7 mouse cellular contexts compared by ENCODE assay signal in genomic region chr17:15066066-15066465, GRCm38 (mm10). TPM values are rescaled to one million over a fixed set of nuclear protein-coding genes. Genes with fewer than 3 reads are reported as not detected.
DNase-seq lines count a peak whose midpoint lies in the region; ATAC-seq lines count a peak whose summit lies in the region.

No protein-coding gene starts in this region.

- no peak overlapping the region for H3K4me3 ChIP-seq in lung, embryonic 15.5 days
- no peak overlapping the region for H3K4me3 ChIP-seq in embryonic facial prominence, embryonic 14.5 days (ENCODE audit: low read depth, low read length)
- H3K4me3 ChIP-seq in intestine, embryonic 16.5 days (ENCODE audit: low read length) = no peak overlapping the region

- H3K4me2 ChIP-seq in lung, embryonic 15.5 days = peak overlapping the region; percentile 25; the same call in 1 of the 2 replicates
- H3K4me2 ChIP-seq in embryonic facial prominence, embryonic 14.5 days (ENCODE audit: low read depth, low read length) = 0 out of 2 replicates have a peak overlapping the region, but pooled peaks have one; percentile 25
- H3K4me2 ChIP-seq in intestine, embryonic 16.5 days (ENCODE audit: low read depth, low read length) = 0 out of 2 replicates have a peak overlapping the region, but pooled peaks have one; percentile 27

- H3K27ac ChIP-seq in lung, embryonic 15.5 days = no peak overlapping the region
- no peak overlapping the region for H3K27ac ChIP-seq in embryonic facial prominence, embryonic 14.5 days (replicated peaks; ENCODE audit: low read depth, low read length)
- no peak overlapping the region for H3K27ac ChIP-seq in intestine, embryonic 16.5 days (ENCODE audit: low read length)

- no peaks in the 10 kb centered on the region for H3K27me3 ChIP-seq in lung, embryonic 15.5 days
- H3K27me3 ChIP-seq in embryonic facial prominence, embryonic 14.5 days (replicated peaks; ENCODE audit: control insufficient read depth, insufficient read depth, low read length) = no peaks in the 10 kb centered on the region
- H3K27me3 ChIP-seq in intestine, embryonic 16.5 days (replicated peaks; ENCODE audit: control insufficient read depth, insufficient read depth, low read length) = no peaks in the 10 kb centered on the region

- H3K36me3 ChIP-seq in lung, embryonic 15.5 days = peaks cover 10% of the 10 kb centered on the region; the same call in 1 of the 2 replicates
- H3K36me3 ChIP-seq in embryonic facial prominence, embryonic 14.5 days (ENCODE audit: control insufficient read depth, insufficient read depth, low read length) = peaks cover 18% of the 10 kb centered on the region; the same call in 1 of the 2 replicates
- no peaks in the 10 kb centered on the region for H3K36me3 ChIP-seq in intestine, embryonic 16.5 days (ENCODE audit: control insufficient read depth, insufficient read depth, low read length)

- no peak for DNase-seq in lung, postnatal 14 days
- DNase-seq in embryonic facial prominence, embryonic 14.5 days (ENCODE audit: low spot score) = peak; percentile 27
- DNase-seq in retina, postnatal 1 day = peak; percentile 78
- DNase-seq in thymus, postnatal 10 days (ENCODE audit: low spot score in 2 of 2) = no peak
- no peak for DNase-seq in cerebellum, adult 8-10 months

- WGBS in lung, embryonic 15.5 days = 55% methylated on average over 6 of the region's 6 CpGs
- WGBS in embryonic facial prominence, embryonic 14.5 days = 62% methylated on average over 6 of the region's 6 CpGs
- 52% methylated on average over 6 of the region's 6 CpGs for WGBS in intestine, embryonic 16.5 days

- H3K9ac ChIP-seq in lung, embryonic 15.5 days = no peak overlapping the region
- H3K9ac ChIP-seq in embryonic facial prominence, embryonic 14.5 days (ENCODE audit: low read depth, low read length) = no peak overlapping the region
- no peak overlapping the region for H3K9ac ChIP-seq in intestine, embryonic 16.5 days (ENCODE audit: low read depth, low read length)

- peaks cover 18% of the 10 kb centered on the region for H3K4me1 ChIP-seq in lung, embryonic 15.5 days
- H3K4me1 ChIP-seq in embryonic facial prominence, embryonic 14.5 days (ENCODE audit: control insufficient read depth, insufficient read depth, low read length) = 0 out of 2 replicates have a peak, but pooled peaks cover 4% of the 10 kb centered on the region
- H3K4me1 ChIP-seq in intestine, embryonic 16.5 days (ENCODE audit: control insufficient read depth, insufficient read depth, low read length) = peaks cover 19% of the 10 kb centered on the region

- H3K9me3 ChIP-seq in lung, embryonic 15.5 days = no peaks in the 10 kb centered on the region
- no peaks in the 10 kb centered on the region for H3K9me3 ChIP-seq in embryonic facial prominence, embryonic 14.5 days (ENCODE audit: control insufficient read depth, low read length)
- H3K9me3 ChIP-seq in intestine, embryonic 16.5 days (ENCODE audit: control insufficient read depth, low read length) = no peaks in the 10 kb centered on the region

- ATAC-seq in lung, embryonic 15.5 days (ENCODE audit: borderline replicate concordance, extremely low read depth, low FRiP score, low TSS enrichment) = 0 out of 2 replicates have a peak, but pooled peaks have one; percentile 52
- peak; percentile 45; the same call in 1 of the 2 replicates for ATAC-seq in embryonic facial prominence, embryonic 14.5 days (ENCODE audit: low read depth)
- ATAC-seq in intestine, embryonic 16.5 days = peak; percentile 21; the same call in 1 of the 2 replicates

RNA-seq across cellular contexts. Expression of gene Gm3448, which starts 24.7 kb away (rescaled TPM):
- polyA plus RNA-seq in lung, embryonic 15.5 days (2015; fragmentation: Nextera tagmentation; extraction: Ambion mirVana) = 3.3 and 3.7 TPM in 2 replicates
- polyA plus RNA-seq in embryonic facial prominence, embryonic 14.5 days (2014; fragmentation: Nextera tagmentation; extraction: Ambion mirVana) = 2.4 and 2.8 TPM in 2 replicates
- polyA plus RNA-seq in intestine, embryonic 16.5 days (2015; fragmentation: Nextera tagmentation; extraction: Ambion mirVana) = 3.3 and 4.1 TPM in 2 replicates

RNA-seq across cellular contexts. Expression of gene Tcte3, which starts 24.8 kb away (rescaled TPM):
- polyA plus RNA-seq in lung, embryonic 15.5 days (2015; fragmentation: Nextera tagmentation; extraction: Ambion mirVana) = 0.53 and 1.2 TPM in 2 replicates
- not detected in 2 replicates for polyA plus RNA-seq in embryonic facial prominence, embryonic 14.5 days (2014; fragmentation: Nextera tagmentation; extraction: Ambion mirVana)
- 1.4 TPM in 1 of 2 replicates, not detected in the other for polyA plus RNA-seq in intestine, embryonic 16.5 days (2015; fragmentation: Nextera tagmentation; extraction: Ambion mirVana)

RNA-seq across cellular contexts. Expression of gene Ermard, which starts 25.1 kb away (rescaled TPM):
- 69.2 and 85.6 TPM in 2 replicates for polyA plus RNA-seq in lung, embryonic 15.5 days (2015; fragmentation: Nextera tagmentation; extraction: Ambion mirVana)
- 49.7 and 54.8 TPM in 2 replicates for polyA plus RNA-seq in embryonic facial prominence, embryonic 14.5 days (2014; fragmentation: Nextera tagmentation; extraction: Ambion mirVana)
- polyA plus RNA-seq in intestine, embryonic 16.5 days (2015; fragmentation: Nextera tagmentation; extraction: Ambion mirVana) = 50.0 and 58.1 TPM in 2 replicates

RNA-seq across cellular contexts. Expression of gene Gm3435, which starts 56.1 kb away (rescaled TPM):
- polyA plus RNA-seq in lung, embryonic 15.5 days (2015; fragmentation: Nextera tagmentation; extraction: Ambion mirVana) = 5.7 and 8.7 TPM in 2 replicates
- polyA plus RNA-seq in embryonic facial prominence, embryonic 14.5 days (2014; fragmentation: Nextera tagmentation; extraction: Ambion mirVana) = 2.7 and 4.4 TPM in 2 replicates
- 8.0 and 8.6 TPM in 2 replicates for polyA plus RNA-seq in intestine, embryonic 16.5 days (2015; fragmentation: Nextera tagmentation; extraction: Ambion mirVana)

Comparison
In these comparisons a context has a peak if more than half of its experiments do, and no peak if none do; other contexts are left out.
1. DNase-seq: peak in embryonic facial prominence, embryonic 14.5 days (single experiment) and retina, postnatal 1 day (single experiment); none in lung, postnatal 14 days (single experiment), thymus, postnatal 10 days (0 of 2) and cerebellum, adult 8-10 months (single experiment).
2. Peak in every context shown above with its lines, with median percentiles within 50 percentile points of each other: ATAC-seq and H3K4me2 ChIP-seq.